Mouse (Mus musculus) lung, adult 2 months (tissue): Measurements from ENCODE around the gene Vsx1. TPM values are rescaled to one million over a fixed set of nuclear protein-coding genes. Genes with fewer than 3 reads are reported as not detected.

Experiments
- DNase-seq: peaks from one replicate; pipeline ENCODE4 v3.0.0; 2022
- H3K4me1 ChIP-seq: fragments of 200-500 bp; 2 replicates; pipeline ENCODE4 v1.6.1; 2011; ENCODE audit warnings: low read length; ENCODE audit not compliant: control insufficient read depth, insufficient read depth
- H3K4me3 ChIP-seq: fragments of 200-500 bp; replicated peaks from 2 replicates; pipeline ENCODE3; 2011; ENCODE audit warnings: low read depth, mild to moderate bottlenecking, control low read depth, low read length; ENCODE audit errors: extremely low read depth
- CTCF ChIP-seq: fragments of 200-500 bp; IDR thresholded peaks from 2 replicates; pipeline ENCODE4 v1.5.1; 2011; ENCODE audit warnings: mild to moderate bottlenecking, low read length, control low read depth; ENCODE audit not compliant: insufficient read depth
- POLR2A ChIP-seq: fragments of 200-500 bp; IDR thresholded peaks from 2 replicates; pipeline ENCODE4 v1.6.1; 2011; ENCODE audit warnings: low read depth, mild to moderate bottlenecking, control low read depth, low read length, borderline replicate concordance; ENCODE audit errors: extremely low read depth
- WGBS: fragments of 180-500 bp; shearing (Covaris S2); methylation state at CpG from one replicate; pipeline ENCODE4 v1.1.7; 2018; 5-methylcytosine and 5-hydroxymethylcytosine counted together
- polyA plus RNA-seq: library from polyadenylated mRNA; depleted of rRNA; stranded (reverse); fragments of >200 nt; gene quantifications from 2 replicates; pipeline ENCODE4 v1.2.3, GENCODE M21; 2012

The Vsx1 gene
- polyA plus RNA-seq, 1 experiment = not detected

- whole genome bisulfite sequencing = 61% methylated on average over 5 of the region's 5 CpGs
- Histone ChIP-seq H3K4me1 (peaks cover 5% of the 10 kb centered on the region), H3K4me3 (no peak overlapping the region)
- no peak for TF ChIP-seq POLR2A
- no peak for TF ChIP-seq CTCF
- no peak for DNase-seq
Observed at GRCm38 (mm10) chr2:150660668-150661451, 28.3 kb downstream of the Vsx1 start.

DNA sequence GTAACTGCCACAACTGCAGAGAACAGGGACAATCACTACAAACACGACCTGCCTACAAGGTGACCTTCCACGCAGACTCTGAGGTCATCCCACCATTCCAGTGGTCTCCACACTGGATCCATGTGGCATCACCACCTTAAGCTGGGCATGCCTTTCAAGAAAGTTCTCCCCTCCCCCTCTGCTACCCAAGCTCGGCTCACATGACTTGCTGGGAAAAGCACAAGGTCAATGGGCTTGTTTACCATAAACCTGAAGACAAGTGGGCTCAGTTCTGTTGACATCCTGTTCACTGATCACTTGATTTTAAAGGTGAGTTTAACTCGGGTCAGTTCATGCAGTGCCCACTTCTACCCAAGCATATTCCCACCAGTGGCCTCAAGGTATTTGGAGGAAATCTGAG lies 29.1 kb downstream of the Vsx1 start:
- TF ChIP-seq POLR2A = no peak
- TF ChIP-seq CTCF = no peak
- Histone ChIP-seq H3K4me1 (peaks cover 3% of the 10 kb centered on the region), H3K4me3 (no peak overlapping the region)
- WGBS = 51% methylated on average over 4 of the region's 4 CpGs
- DNase-seq = no peak

- no peaks in the 10 kb centered on the region for H3K4me1 ChIP-seq
- H3K4me3 ChIP-seq = no peak overlapping the region
- TF ChIP-seq POLR2A (no peak), CTCF (no peak)
- DNase-seq = no peak
- 62% methylated on average over 8 of the region's 8 CpGs for WGBS
Observed at GRCm38 (mm10) chr2:150656975-150657768, 32.0 kb downstream of the Vsx1 start.

DNA sequence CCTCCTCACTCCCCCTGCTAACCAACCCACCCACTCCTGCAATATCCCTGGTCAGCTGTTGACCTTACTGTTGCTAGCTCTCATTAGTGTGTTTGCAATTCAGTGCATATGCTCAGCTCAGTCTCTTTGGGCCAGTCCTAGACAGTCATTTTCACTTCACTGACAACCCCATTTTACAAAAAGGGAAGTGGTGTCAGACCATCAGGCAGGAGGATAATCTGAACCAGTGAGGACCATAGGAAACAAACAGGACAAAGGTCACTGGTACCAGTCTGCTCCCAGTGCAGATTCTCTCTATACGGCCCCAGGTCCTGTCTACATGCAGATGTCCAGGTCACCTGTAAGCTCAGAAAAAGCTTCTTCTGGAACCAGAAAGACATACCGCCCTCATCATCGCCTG lies 33.0 kb downstream of the Vsx1 start:
- no peak for DNase-seq
- Histone ChIP-seq H3K4me1 (no peaks in the 10 kb centered on the region), H3K4me3 (no peak overlapping the region)
- TF ChIP-seq POLR2A = no peak
- TF ChIP-seq CTCF = no peak
- WGBS = 87% methylated on average over 3 of the region's 3 CpGs

DNA sequence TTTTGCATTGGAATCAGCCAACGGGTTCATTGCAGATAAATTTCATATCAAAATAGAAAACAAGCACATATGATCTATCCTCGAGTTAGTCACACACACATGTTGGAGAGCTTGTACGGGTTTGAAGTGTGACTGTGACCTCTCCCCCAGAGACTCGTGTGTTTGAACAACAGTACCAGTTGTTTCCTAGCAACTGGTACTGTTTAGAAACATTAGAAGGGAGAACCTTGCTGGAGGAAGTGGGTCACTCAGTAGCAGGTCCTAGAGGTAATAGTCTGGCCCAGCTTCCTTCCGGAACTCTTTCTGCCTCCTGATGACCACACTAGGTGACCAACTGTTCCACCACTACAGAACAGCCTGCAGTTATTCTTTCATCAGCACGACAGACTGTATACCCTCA lies 33.9 kb downstream of the Vsx1 start:
- Histone ChIP-seq H3K4me3 (no peak overlapping the region), H3K4me1 (no peaks in the 10 kb centered on the region)
- no peak for DNase-seq
- 43% methylated on average over 6 of the region's 6 CpGs for WGBS
- TF ChIP-seq POLR2A (no peak), CTCF (no peak)

GRCm38 (mm10) chr2:150654814-150655213 lies 34.3 kb downstream of the Vsx1 start:
- H3K4me1 ChIP-seq = no peaks in the 10 kb centered on the region
- 72% methylated on average over 2 of the region's 2 CpGs for WGBS
- no peak for DNase-seq
- TF ChIP-seq CTCF = no peak
- TF ChIP-seq POLR2A = no peak
- no peak overlapping the region for H3K4me3 ChIP-seq

DNA sequence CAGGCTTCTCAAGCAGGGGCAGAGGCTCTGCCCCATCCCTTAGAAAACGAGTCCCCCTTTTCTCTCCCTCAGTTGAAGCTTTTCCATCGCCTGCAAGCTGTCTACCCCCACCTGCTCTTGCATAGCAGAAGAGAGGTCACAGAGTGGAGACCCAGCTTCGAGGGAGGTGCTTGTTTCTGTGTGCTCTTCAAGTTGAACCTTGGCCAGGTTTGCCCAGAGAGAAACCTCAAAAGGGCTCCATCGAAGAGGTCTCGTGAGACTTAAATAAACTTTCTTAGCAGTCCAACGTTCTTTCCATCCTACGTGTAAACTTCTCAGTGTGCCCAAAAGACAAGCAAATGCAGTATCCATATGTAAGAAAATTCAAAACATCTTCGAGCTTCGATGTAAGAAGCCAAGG lies 37.8 kb downstream of the Vsx1 start:
- no peak for TF ChIP-seq POLR2A
- no peak for TF ChIP-seq CTCF
- Histone ChIP-seq H3K4me1 (no peaks in the 10 kb centered on the region; the same call in 1 of the 2 replicates), H3K4me3 (no peak overlapping the region)
- WGBS = 48% methylated on average over 9 of the region's 9 CpGs
- DNase-seq = no peak

- TF ChIP-seq CTCF (no peak), POLR2A (no peak)
- 37% methylated on average over 7 of the region's 7 CpGs for WGBS
- DNase-seq = no peak
- no peaks in the 10 kb centered on the region; the same call in 1 of the 2 replicates for H3K4me1 ChIP-seq
- H3K4me3 ChIP-seq = no peak overlapping the region
Observed at GRCm38 (mm10) chr2:150650511-150651074, 38.6 kb downstream of the Vsx1 start.

GRCm38 (mm10) chr2:150648300-150648895 lies 40.8 kb downstream of the Vsx1 start:
- 37% methylated on average over 13 of the region's 13 CpGs for WGBS
- Histone ChIP-seq H3K4me1 (no peaks in the 10 kb centered on the region; the same call in 1 of the 2 replicates), H3K4me3 (no peak overlapping the region)
- DNase-seq = no peak
- no peak for TF ChIP-seq CTCF
- TF ChIP-seq POLR2A = no peak
